Mouse (Mus musculus) hindbrain, embryonic 11.5 days (tissue): ENCODE measurements around the gene Pitx2. TPM values are rescaled to one million over a fixed set of nuclear protein-coding genes. Genes with fewer than 3 reads are reported as not detected.
A peak's percentile ranks its signal among the peaks of the same experiment; 100 is the strongest.

Experiments used
- ATAC-seq: fragments of 200-750 bp; cut with Nextera tagmentation; 2 replicates; pipeline ENCODE4 v1.8.0; 2017; ENCODE audit warnings: mild to moderate bottlenecking, moderate TSS enrichment, moderate library complexity; ENCODE audit not compliant: low FRiP score
- DNase-seq: peaks from one replicate; pipeline ENCODE4 v3.0.0-alpha.2; 2015; ENCODE audit warnings: low spot score
- H3K27ac ChIP-seq: fragments of 300-500 bp; sonication (generic); 2 replicates; pipeline ENCODE4 v1.5.1; 2014; ENCODE audit warnings: mild to moderate bottlenecking, low read depth, low read length
- H3K27me3 ChIP-seq: fragments of 300-500 bp; sonication (generic); 2 replicates; pipeline ENCODE4 v1.6.1; 2014; ENCODE audit warnings: mild to moderate bottlenecking, low read length, moderate library complexity, mixed read lengths; ENCODE audit not compliant: control insufficient read depth, insufficient read depth
- H3K36me3 ChIP-seq: fragments of 300-500 bp; sonication (generic); 2 replicates; pipeline ENCODE4 v1.6.1; 2014; ENCODE audit warnings: mild to moderate bottlenecking, low read length, moderate library complexity, mixed read lengths; ENCODE audit not compliant: control insufficient read depth, insufficient read depth
- H3K4me1 ChIP-seq: fragments of 300-500 bp; sonication (generic); replicated peaks from 2 replicates; pipeline ENCODE4 v1.6.1; 2014; ENCODE audit warnings: low read length, mixed read lengths; ENCODE audit not compliant: control insufficient read depth, insufficient read depth
- H3K4me2 ChIP-seq: fragments of 300-500 bp; sonication (generic); replicated peaks from 2 replicates; pipeline ENCODE4 v1.6.1; 2014; ENCODE audit warnings: mild to moderate bottlenecking, low read depth, low read length
- H3K4me3 ChIP-seq: fragments of 300-500 bp; sonication (generic); 2 replicates; pipeline ENCODE4 v1.5.1; 2014; ENCODE audit warnings: low read depth, low read length
- H3K9ac ChIP-seq: fragments of 300-500 bp; sonication (generic); 2 replicates; pipeline ENCODE4 v1.6.1; 2014; ENCODE audit warnings: low read depth, low read length
- H3K9me3 ChIP-seq: fragments of 300-500 bp; sonication (generic); 2 replicates; pipeline ENCODE4 v1.6.1; 2016; ENCODE audit warnings: low read length; ENCODE audit not compliant: control insufficient read depth
- WGBS: fragments of 180-500 bp; shearing (Covaris S2); extraction: QIAGEN DNeasy Blood & Tissue Kit; methylation state at CpG from one replicate; pipeline ENCODE4 v1.1.7; 2014; 5-methylcytosine and 5-hydroxymethylcytosine counted together
- polyA plus RNA-seq: library from polyadenylated mRNA; unstranded; fragments of >200 nt; fragmentation: Nextera tagmentation; extraction: Ambion mirVana; gene quantifications from 2 replicates; pipeline ENCODE4 v1.2.1, GENCODE M21; 2014

The Pitx2 gene
- polyA plus RNA-seq, 1 experiment from 2014 or later = 2.9 TPM

DNA sequence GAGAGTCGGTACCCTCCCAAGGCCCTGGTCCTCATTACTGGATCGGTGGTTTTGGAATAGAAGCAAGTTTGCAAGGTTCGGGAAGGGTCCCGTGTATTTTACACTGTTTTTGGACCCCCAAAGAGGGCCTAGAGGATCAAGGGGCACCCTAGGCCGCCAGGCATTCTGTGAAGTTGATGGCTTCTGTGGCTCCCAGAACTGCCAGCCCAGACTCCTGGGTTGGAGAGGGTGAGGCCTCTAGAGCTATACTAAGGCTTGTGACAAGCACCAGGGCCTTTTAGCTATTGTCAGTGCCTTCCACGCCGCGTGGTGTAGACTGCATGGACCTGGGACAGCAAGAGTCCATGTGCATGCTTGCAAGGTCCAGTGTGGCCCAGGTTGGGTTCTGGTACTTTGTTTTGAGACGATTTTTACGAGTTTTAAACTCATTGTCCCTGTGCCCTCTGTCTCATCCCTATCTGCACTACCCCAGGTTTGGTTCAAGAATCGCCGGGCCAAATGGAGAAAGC lies 18.2 kb downstream of the Pitx2 start:
- H3K4me1 ChIP-seq = peaks cover 9% of the 10 kb centered on the region
- no peak overlapping the region for H3K4me2 ChIP-seq
- ATAC-seq (no peak), DNase-seq (peak; percentile 67)
- H3K27ac ChIP-seq = no peak overlapping the region
- H3K27me3 ChIP-seq = peaks cover 85% of the 10 kb centered on the region
- no peaks in the 10 kb centered on the region for H3K36me3 ChIP-seq
- 1% methylated on average over 12 of the region's 12 CpGs for WGBS
- H3K9ac ChIP-seq = no peak overlapping the region
- no peak overlapping the region for H3K4me3 ChIP-seq
- no peaks in the 10 kb centered on the region for H3K9me3 ChIP-seq

GRCm38 (mm10) chr3:129218371-129218921 lies 18.8 kb downstream of the Pitx2 start:
- no peaks in the 10 kb centered on the region for H3K9me3 ChIP-seq
- no peak for ATAC-seq
- H3K4me3 ChIP-seq = no peak overlapping the region; the same call in 1 of the 2 replicates
- peaks cover 9% of the 10 kb centered on the region for H3K4me1 ChIP-seq
- peak; percentile 66 for DNase-seq
- H3K4me2 ChIP-seq = no peak overlapping the region
- no peaks in the 10 kb centered on the region for H3K36me3 ChIP-seq
- no peak overlapping the region for H3K9ac ChIP-seq
- H3K27ac ChIP-seq = no peak overlapping the region
- WGBS = under 1% methylated on average over 41 of the region's 41 CpGs
- H3K27me3 ChIP-seq = peaks cover 83% of the 10 kb centered on the region

GRCm38 (mm10) chr3:129220086-129220670 lies 20.5 kb downstream of the Pitx2 start:
- Histone ChIP-seq H3K4me3 (no peak overlapping the region), H3K9ac (no peak overlapping the region), H3K4me2 (no peak overlapping the region), H3K27me3 (peaks cover 84% of the 10 kb centered on the region), H3K4me1 (no peaks in the 10 kb centered on the region), H3K27ac (no peak overlapping the region), H3K36me3 (no peaks in the 10 kb centered on the region), H3K9me3 (no peaks in the 10 kb centered on the region)
- no peak for ATAC-seq
- DNase-seq = peak; percentile 52
- 1% methylated on average over 7 of the region's 7 CpGs for WGBS

- under 1% methylated on average over 24 of the region's 24 CpGs for WGBS
- peak; percentile 61 for DNase-seq
- no peak overlapping the region for H3K4me3 ChIP-seq
These were observed 21.2 kb downstream of the Pitx2 start for GRCm38 (mm10) chr3:129220681-129221379.

GRCm38 (mm10) chr3:129221380-129222260 lies 21.9 kb downstream of the Pitx2 start:
- Histone ChIP-seq H3K4me2 (no peak overlapping the region), H3K36me3 (no peaks in the 10 kb centered on the region), H3K27ac (no peak overlapping the region), H3K9ac (no peak overlapping the region), H3K9me3 (no peaks in the 10 kb centered on the region), H3K4me1 (no peaks in the 10 kb centered on the region), H3K27me3 (peaks cover 87% of the 10 kb centered on the region), H3K4me3 (no peak overlapping the region)
- 1% methylated on average over 25 of the region's 27 CpGs for WGBS
- DNase-seq (peak; percentile 48), ATAC-seq (no peak)

More at GRCm38 (mm10) chr3:129220681-129221379, 21.2 kb downstream of the Pitx2 start:
- ATAC-seq = no peak
- H3K4me2 ChIP-seq = no peak overlapping the region
- H3K36me3 ChIP-seq = no peaks in the 10 kb centered on the region
- no peak overlapping the region for H3K9ac ChIP-seq
- H3K9me3 ChIP-seq = no peaks in the 10 kb centered on the region
- peaks cover 85% of the 10 kb centered on the region for H3K27me3 ChIP-seq
- H3K4me1 ChIP-seq = no peaks in the 10 kb centered on the region
- H3K27ac ChIP-seq = no peak overlapping the region

- Histone ChIP-seq H3K27ac (no peak overlapping the region), H3K9me3 (no peaks in the 10 kb centered on the region), H3K4me2 (no peak overlapping the region), H3K27me3 (peaks cover 88% of the 10 kb centered on the region), H3K9ac (no peak overlapping the region), H3K36me3 (no peaks in the 10 kb centered on the region), H3K4me1 (no peaks in the 10 kb centered on the region), H3K4me3 (no peak overlapping the region)
- DNase-seq = peak; percentile 48
- ATAC-seq = no peak
- WGBS = 1% methylated on average over 21 of the region's 21 CpGs
These were observed 23.0 kb downstream of the Pitx2 start for GRCm38 (mm10) chr3:129222448-129223290.

DNA sequence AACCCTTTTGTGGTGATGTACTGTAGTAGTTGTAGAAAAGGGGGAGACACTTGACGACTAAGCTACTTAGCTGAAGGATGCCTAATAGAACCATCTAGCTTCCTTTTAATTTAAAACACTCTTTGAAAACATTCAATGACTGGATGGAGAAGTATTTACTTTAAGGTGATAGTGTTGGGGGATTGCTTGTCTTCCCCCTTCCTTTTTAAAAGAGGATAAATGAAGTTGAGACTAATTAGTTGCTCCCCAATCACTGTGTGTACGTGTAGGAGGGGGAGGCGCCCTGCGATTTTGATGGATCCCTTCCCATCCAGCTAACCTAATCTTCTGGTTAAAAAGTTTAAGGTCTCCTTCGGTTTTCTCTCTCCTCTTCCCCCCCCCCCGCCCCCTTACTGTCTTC lies 23.7 kb downstream of the Pitx2 start:
- Histone ChIP-seq H3K4me2 (no peak overlapping the region), H3K27me3 (peaks cover 87% of the 10 kb centered on the region), H3K9me3 (no peaks in the 10 kb centered on the region), H3K36me3 (no peaks in the 10 kb centered on the region), H3K27ac (no peak overlapping the region), H3K9ac (no peak overlapping the region), H3K4me1 (no peaks in the 10 kb centered on the region), H3K4me3 (no peak overlapping the region)
- DNase-seq (peak; percentile 31), ATAC-seq (no peak)
- WGBS = 0% methylated on average over 6 of the region's 6 CpGs
